Mouse (Mus musculus) thymus, adult 18-20 months (tissue): ENCODE measurements around the gene Surf6.
A peak's percentile ranks its signal among the peaks of the same experiment; 100 is the strongest.

Experiments
- DNase-seq, 2 experiments: peaks; one replicate each; pipeline ENCODE4 v3.0.0; 2022; ENCODE audit warnings: mixed read lengths in 2 of 2

The Surf6 gene

DNA sequence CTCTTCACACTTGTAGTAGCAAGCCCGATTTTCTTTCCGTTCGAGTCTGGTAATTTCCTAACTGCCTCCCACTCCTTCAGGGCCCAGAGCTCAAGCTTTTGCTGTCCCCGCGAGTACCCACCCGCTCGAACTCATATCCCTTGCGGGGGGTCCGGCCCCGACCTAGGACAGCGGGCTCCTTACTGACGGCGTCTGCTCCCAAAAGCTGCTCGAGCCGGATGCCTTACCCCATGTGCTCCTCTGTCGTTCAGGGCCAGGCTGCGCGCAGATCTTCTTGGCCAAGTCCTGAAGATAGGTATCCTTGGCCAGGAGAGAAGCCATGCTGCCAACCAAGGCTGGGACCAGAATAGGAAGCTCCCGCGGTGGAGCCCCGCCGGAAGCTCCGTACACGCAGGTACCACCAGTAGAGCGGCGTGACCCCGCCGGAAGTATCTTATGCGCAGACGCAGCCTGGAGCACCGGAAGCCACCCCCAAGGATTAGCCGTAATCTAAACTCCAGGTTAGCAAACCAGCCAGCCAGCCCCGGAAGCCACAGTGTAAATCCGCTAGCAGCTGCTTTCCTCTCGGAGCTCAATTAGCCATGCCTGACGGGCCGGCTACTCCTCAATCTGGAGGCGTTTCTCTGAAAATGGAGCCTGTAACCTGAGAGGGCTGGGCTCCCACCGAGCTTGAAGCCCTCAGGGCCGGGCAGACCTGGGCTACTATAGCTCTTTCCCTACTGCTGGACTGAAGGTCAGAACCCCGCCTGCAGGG, at the start of gene Surf6:
Gene Surf6 (minus strand): TSS at position 413 of the 754 bp plus-strand sequence.
- peak; percentile 94 to 97 for DNase-seq

DNA sequence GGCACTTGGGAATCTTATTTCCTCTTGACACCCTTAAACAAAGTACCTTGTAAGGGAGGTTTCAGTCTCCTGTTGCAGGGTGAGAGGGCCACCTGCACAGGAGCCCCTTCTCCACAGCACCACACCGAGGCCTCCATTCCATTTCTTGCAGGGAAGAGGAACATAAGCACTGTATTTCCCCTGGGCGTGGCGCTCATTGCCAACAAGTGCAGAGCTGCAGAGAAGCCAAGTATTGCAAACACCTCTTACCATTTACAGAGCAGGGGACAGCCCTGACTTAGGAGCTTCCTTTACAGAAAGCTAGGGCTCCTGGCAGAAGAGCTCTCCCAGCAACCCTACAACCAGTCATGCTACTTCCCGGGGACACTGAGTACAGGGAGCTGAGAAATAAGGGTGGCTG, 49.5 kb upstream of the Surf6 start:
- DNase-seq: no peak

DNA sequence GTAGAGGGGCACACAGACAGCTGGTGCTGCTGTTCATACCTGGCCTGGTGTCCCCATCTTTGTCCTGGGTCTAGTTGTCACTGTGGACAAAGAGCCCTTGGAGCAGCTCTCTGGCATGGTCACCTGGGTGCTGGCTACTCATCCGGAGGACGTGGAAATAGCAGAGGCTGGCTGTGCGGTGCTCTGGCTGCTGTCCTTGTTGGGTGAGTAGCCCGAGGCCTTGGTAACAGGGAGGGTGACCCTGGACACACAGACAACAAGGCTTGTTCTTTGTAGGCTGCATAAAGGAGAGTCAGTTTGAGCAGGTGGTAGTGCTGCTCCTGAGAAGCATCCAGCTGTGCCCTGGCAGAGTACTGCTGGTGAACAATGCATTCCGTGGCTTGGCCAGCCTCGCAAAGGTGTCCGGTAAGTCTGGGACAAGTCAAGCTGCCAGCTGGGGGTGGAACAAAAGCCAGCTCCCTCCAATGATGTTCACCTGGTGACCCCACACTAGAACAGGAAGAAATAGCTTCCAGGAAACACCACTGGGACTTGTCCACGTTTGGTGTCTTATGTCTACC, 48.7 kb upstream of the Surf6 start:
- DNase-seq: no peak

DNA sequence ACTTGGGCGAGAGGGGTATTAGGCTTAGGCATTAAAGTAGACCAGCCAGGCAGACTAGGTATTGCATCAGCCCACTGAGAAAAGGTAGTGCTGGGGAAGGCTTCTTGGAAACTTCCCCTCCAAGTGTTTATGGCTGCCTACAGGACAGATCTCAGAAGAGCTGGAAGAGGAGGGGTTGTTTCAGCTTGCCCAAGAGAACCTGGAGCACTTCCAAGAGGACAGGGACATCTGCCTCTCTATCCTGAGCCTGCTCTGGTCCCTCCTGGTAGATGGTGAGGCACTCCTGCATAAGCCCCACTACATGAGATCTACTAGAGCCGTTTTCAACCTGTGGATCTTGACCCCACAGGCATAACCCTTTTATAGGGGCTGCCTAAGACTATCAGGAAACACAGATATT, 47.7 kb upstream of the Surf6 start:
- no peak for DNase-seq

DNA sequence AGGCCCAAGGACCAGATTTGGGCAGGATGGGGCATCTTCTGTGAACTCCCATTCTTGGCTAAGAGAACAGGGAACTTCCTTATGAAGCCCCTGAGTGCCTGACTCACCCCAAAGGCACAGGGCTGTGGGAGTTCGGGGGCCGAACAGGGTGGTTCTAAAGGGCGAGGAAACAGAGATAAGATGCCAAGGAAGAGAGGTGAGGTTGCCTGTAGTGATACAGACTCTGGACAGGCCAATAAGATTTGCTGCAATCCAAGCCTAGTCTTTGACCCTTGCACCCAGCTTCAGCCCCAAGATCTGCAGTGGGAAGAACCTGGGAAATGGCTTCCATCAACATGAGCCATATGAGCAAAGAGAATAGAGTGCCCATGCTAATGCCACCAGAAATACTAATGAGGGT, 40.6 kb upstream of the Surf6 start:
- DNase-seq: no peak

DNA sequence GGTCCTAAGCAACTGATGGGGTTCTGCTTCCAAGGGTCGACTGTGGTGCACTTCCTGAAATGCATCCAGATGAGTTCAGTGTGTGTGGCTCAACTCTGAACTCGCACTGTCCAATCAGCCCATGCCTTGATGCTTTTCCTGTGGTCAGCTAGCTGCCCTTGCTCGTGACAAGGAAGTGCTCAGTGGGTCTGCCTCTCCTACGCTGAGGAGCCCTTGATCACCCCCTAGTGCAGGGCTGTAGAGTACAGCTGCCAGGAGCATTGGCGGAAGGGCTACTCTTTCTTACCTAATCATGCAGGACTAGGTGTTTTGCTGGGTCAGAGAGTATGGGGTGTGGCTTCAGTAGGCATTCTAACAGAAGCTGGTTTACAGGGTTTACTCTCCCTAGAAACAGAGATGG, 38.9 kb upstream of the Surf6 start:
- no peak for DNase-seq

DNA sequence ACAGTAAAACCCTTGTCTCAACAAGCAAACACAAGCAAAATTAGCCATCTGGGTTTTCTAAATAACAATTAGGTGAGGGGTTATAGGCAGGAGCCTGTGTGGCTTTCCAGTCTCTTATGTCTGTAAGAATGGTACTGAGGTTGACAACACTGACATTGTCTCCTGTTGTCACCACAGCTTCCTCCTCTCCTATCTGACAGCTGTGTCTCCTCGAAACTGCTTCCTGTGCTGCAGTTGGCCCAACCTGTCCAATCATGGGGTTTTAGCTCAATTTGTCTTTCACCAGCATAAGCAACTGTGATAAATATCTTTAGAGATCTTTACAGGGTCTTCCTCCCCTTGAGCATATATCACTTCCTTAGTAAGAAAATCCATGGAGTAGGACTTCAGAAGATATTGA, 33.7 kb upstream of the Surf6 start:
- DNase-seq: peak in 1 of 2 experiments; percentile 58

DNA sequence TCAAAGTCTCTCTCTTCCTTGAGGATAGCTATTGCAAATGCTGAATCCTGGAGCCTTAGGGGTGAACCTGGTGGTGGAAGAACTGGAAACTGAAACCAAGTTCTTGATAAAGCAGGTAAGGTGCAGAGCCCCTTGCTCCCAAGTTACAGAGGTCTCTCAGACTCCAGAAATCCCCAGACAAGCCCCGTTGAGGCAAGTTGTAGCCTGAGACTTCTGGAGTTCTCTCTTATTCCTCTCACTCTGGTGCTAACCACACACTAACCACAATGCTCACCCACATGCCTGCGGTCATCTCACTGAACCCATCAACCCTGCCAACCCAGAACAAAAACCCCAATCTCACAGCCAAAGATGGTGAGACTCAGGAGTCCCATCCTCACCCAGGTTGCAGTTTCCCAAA, 32.6 kb upstream of the Surf6 start:
- DNase-seq: no peak

DNA sequence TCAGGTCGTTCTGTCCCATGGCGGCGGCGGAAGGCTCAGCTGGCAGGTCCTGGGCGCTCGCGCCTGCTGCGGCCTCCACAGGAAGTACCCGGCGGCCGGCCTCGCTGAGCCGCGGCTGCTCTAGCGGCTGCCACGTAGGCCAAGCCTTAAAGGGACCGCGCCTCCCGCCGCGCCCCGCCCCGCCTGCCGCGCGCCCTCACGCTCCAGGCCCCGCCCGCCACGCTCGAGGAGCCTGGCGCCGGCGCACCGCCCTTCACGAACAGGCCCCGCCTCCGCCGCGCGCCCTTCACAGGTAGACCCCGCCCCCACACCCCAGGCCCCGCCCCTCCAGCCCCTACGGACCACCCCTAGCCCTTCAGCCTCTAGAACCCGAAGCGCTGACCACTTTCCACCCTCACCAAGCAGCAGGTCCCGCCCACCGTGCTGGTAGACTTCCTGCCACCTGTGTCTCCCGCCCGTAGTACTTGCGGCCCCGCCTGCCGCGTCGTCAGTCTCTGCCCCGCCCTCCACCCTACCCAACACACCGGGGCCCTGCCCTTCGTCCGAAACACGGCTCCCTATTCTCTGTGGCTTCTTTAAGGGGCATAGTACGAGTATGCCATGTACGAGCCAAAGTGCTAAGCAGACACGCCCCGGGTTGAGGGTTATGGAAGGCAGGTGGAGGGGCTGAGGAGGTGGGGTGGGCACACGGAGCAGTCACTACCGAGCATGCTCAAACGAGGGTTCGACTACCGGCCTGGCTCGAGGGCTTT, 30.8 kb upstream of the Surf6 start, which contains the start of the genes Surf4 and Stkld1:
Gene Surf4 (minus strand): TSS at position 625 of the 752 bp plus-strand sequence.
Gene Stkld1 (plus strand): TSS at position 744 of the 752 bp plus-strand sequence.
- DNase-seq: peak; percentile 92 to 96

DNA sequence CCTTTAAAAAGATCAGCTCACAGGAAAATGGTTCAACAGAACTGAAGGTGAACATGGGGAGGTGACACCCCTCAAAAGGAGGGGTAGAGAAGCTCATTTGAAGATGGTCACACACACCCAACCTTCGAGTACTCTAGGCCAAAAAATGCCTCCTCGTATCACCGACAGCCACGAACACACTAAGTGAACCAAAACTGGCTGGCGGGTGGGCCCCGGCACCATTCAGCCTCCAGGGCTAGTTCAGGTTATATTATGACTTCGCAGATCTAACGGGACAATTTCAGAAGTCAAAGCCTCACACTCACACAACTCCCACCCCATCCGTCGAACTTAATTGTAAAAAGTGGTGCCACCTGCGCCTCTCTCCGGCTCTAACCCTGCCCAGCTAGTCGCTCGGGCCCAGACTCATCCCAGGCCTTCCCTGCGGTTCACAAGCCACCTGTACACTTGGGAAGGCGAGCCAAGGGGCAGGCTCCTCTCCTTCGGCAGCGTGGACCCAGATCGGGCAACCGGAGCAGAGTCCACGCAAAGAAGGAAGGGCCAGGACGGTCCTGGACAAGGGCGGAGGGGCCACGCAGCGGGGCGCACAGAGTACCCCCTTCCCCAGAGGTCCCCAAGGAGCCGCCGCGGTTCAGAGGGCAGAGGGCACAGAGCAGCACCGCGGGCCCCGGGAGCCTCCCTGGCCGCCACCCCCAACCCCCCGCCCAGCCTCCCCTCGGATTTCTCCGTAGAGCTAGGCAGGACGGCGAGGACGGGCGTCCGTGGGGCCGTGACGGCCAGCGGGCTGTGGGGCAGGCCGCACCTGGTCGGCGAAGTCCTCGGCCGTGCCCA, 30.0 kb upstream of the Surf6 start:
- peak in 1 of 2 experiments; percentile 43 for DNase-seq

DNA sequence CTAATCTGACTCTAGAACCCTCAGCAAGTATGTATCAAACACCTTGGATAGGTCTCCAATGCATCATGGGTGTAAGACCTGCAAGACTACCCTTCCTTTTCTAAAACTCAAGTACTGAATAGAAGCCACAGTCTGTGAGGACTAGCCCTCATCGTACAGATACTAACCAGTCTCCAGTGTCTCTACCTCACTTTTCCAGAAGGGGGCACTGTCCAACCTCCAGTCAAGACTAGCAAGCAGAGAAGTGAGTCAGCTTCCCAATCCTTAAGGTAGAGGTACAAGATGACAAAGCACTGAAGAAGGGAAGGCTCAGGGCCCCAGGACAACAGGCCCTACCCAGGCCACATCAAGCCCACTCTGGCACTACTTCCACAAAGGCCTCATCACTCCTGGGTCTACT, 27.7 kb upstream of the Surf6 start:
- peak; percentile 29 to 61 for DNase-seq

DNA sequence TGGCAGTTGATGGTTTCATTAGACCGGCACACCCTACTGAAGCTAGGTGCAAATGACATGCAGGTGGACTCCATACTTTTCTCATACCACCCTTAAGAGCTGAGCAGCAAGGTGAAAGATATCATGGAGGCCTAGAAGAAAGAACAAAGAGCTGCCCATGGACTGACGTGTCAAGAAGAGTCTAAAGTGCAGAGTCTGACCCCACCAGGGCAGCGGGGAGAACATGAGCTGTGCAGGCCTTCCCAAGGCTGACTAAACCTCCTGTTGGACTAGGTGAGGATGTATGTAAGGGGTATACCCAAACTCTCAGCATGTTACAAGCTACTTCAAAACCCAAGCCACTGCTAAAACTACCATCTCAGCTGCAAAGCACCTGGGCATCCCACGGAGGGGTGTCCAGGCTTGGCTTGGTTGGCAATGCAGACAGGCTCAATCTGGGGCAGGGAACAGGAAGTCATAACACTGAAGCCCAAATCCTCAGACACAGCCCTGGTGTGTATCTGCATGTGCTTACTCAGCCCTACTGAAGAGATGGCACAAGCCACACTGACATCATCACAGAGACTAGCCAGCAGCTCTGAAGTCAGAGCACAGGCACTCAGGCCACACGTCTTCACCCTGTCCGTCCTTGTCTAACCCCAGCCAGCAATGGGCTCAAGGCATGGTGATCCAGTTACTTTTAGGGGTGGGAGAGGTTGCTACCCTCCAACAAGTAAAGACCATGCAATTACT, 25.2 kb upstream of the Surf6 start:
- DNase-seq: no peak

DNA sequence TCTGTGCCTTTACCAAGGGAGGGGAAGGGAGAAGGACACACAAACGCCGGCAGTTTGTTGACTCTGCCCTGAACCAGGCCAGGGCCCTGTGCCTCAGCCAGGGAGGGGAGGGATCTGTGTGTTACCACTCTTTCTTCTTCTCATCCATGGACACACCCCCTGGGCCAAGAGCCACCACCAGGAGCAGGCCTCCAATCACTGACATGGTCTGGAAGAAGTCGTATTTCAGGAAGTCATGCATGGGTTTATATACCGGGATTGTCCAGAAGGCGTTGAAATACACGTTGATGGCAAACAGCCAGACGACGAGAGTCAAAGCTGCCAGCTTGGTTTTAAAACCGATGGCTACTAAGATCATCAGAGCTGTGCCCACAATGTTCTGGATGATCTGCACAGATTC, 19.1 kb upstream of the Surf6 start:
- no peak for DNase-seq

DNA sequence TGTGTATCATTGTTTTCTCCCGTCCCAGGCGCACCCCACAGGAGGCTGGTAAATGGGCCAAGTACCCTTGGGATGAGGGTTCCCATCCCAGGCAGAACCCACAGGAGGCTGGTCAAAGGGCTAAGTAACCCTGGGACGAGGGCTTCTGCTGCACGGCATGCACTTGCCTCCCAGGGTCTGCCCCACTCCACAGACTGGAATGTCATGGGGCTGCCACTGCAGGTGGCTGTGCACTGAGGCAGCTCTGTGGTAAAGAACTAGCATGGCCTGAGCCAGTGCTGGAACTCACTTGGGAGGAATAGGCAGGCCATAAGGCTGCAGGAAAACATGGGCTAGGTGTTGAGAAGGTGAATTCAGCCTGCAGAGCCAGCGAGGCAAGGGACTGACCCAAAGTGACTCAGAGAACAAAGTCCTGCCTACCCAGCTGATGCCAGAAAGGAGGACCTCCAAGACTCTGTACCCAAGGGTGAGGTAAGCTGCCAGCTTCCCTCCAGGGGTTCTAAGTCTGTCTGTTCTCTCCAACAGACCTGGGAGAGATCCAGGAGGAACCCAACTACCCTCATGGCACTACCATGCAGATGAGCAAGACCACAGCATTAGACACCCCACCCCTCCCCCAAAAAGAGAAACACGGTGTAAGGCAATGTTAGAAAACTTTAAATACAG, 17.6 kb upstream of the Surf6 start:
- DNase-seq: no peak

DNA sequence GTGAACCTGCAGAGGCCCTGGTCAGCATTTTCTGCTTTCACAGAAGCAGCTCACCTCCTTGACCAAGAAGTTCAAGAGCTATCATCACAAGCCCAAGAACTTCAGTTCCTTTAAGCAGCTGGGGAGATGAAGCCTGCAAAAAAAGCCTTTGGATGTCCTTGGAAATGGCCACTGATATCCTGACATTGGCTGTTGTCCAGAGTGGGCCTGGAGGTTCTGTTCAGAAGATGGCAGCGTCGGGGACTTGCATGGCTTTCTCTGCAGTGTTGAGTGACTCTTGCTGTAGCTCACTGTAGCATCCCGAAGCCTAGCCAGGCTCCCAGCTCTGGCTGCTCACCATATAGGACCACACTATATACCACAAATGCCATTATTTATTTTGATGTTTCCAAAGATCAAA, 17.0 kb upstream of the Surf6 start:
- DNase-seq: no peak

DNA sequence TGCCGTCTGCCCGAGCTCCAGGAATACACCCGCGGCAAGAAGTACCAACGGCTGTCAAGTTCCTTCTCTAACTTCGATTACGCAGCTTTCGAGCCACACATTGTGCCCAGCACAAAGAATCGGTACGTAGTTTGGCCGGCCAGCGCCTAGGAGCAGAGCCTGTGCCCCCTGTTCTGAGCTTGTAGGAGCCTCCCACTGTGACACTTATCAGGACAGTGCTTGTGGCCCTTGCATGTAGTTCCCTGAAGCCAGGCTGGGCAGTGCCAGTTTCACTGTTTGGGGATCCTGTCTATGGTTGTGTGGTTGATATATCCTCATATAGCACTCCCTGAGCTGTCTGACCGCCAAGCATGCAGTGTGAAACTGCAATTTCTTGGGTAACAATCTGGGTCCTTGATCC, 14.1 kb upstream of the Surf6 start:
- no peak for DNase-seq

DNA sequence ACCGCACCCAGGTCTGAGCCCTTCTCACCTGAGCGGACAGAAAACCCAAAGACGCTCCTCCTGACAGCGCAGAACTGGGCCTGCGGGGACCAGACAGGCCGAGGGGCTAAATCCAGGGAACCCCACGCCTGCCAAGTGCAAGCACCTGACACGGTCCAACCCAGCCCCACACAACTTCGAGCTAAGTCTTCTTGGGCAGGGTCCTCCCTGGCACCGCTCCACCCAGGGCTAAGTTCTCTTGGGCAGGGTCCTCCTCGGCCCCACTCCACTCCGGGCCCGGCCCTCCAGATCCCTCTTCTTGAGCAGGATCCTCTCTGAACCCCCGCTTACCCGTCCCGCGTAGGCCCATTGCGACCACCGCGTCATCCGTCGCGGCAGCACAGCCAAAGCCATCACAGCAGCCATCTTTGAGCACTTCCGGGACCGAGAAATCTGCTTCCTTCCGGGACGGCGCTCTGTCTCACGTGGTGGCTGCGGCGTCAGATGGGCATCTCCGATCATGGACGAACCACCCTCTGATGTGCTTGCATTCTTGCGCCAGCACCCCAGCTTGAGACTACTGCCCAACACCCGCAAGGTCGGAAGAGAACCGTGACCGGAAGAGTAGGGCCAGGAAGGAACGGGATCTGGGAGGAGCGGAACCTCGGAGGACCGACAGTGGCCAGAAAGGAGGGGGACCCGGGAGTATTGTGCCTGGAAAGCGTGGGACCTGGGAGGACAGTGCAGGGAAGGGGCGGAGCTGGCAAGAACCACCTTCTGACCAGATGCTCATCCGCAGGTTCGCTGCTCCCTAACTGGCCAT, 13.4 kb upstream of the Surf6 start, which contains the start of the genes Surf2 and Surf1:
Gene Surf2 (plus strand): TSS at position 441 of the 802 bp plus-strand sequence.
Gene Surf1 (minus strand): TSS at position 604 of the 802 bp plus-strand sequence.
- DNase-seq: peak; percentile 49 to 68

DNA sequence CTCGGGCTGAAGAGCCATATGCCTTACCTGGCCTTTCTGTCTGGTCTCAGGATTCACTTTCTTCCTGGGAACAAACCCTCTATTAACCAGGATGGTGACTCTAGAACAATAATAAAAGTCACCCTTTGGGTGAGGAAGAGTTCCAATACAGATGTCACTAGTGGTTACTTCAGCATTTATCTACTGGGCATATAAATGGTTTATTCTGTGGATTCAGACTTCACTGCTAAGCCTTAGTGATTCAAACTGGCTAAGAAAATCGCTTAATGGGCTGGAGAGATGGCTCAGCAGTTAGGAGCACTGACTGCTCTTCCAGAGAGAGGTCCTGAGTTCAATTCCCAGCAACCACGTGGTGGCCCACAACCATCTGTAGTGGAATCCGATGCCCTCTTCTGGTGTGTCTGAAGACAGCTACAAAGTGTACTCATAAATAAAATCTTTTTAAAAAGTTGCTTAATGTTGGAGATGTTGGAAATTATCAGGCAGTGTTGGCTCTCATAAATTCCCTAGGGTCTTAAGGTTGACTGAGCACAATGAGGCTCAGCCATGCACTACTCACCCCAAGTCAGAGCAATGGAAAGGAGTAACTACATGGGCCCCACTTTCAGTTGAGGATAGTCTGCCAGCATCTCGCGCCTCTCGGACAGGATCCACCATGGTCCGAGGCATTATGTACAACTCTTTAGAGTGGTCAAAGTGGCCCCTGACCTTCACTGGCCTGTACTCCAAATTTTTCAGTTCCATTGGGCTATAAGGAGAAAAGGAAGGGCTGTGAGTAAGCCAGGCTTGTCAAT, 11.7 kb upstream of the Surf6 start:
- DNase-seq: no peak

DNA sequence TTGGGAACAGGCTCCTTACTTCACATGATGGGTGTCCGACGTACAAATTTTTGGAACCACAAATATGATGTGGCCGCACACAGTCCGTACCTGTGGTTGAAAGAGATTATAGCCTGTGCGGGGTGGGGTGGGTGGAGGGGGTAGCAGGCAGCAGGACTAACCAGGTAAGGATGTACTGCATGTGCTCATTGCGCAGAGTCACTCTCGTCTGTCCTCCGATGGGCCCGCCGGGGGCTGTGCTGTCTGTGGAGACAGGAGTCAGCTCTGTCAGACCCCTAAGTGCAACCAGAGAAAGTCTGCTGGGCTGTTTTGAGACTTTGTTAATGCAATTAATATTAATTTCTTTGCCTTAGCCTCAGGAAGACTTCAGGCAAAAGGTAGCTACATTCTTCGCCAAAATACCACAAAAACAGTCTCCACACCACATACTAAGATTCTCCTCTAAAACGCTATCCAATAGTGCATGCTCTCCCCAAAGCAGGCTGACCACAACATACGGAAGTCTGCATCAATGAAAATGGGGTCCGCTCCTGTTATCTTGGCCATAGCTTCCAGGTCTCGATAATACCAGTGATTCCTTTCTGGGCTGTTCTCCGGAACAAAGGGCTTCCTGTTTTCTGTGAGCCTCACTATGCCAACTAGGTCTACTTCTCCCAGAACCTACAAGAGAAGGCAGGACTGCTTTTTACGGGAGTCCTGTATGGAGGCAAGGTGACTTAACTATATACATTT, 10.9 kb upstream of the Surf6 start:
- DNase-seq: no peak
